Mouse (Mus musculus): ENCODE data around the gene Erc2. TPM values are rescaled to one million over a fixed set of nuclear protein-coding genes. Genes with fewer than 3 reads are reported as not detected.

Gene Erc2
- total and polyA plus RNA-seq, 3 experiments, result not detected

GRCm38 (mm10) chr14:27956801-27957200 lies 334.6 kb downstream of the Erc2 start:
- H3K4me2 ChIP-seq (ENCODE audit: insufficient read depth, low read depth, poor library complexity, severe bottlenecking), result no peak overlapping the region
- in situ Hi-C loops (cut with MboI; ENCODE audit: low pct_ligation_motif_present, low pct_unique_long_range_greater_than_20kb, low sequenced_read_pairs), result no loop called here

GRCm38 (mm10) chr14:27973701-27974100 lies 351.5 kb downstream of the Erc2 start:
- Histone ChIP-seq H3K79me2 (replicated peaks; ENCODE audit: control insufficient read depth, extremely low read depth, insufficient read depth, poor library complexity, severe bottlenecking) (no peaks in the 10 kb centered on the region), H3K36me3 (replicated peaks in 1 of 2; ENCODE audit: control insufficient read depth in 1 of 2, insufficient read depth in 1 of 2, low read length in 1 of 2) (no peaks in the 10 kb centered on the region), H3K4me3 (replicated peaks in 1 of 3; ENCODE audit: low read depth in 2 of 3, low read length in 2 of 3, poor library complexity in 1 of 3) (no peak overlapping the region), H3K9me3 (replicated peaks; ENCODE audit: low read length) (no peaks in the 10 kb centered on the region), H3K4me2 (ENCODE audit: insufficient read depth, low read depth, poor library complexity, severe bottlenecking) (no peak overlapping the region), H3K9ac (ENCODE audit: insufficient read depth, low read depth) (no peak overlapping the region), H3K4me1 (ENCODE audit: control insufficient read depth in 1 of 2, insufficient read depth in 2 of 2) (peaks cover 0 to 5% of the 10 kb centered on the region in 2 experiments; a peak in 1 of 4 replicates), H3K27me3 (replicated peaks) (no peaks in the 10 kb centered on the region), H3K27ac (ENCODE audit: insufficient read depth, low read depth) (no peak overlapping the region)
- in situ Hi-C loops (cut with MboI; ENCODE audit: low pct_ligation_motif_present, low pct_unique_long_range_greater_than_20kb, low sequenced_read_pairs), result no loop called here
- dilution Hi-C loops (cut with MboI; ENCODE audit: extremely low pct_ligation_motif_present, extremely low pct_unique_long_range_greater_than_20kb, low sequenced_read_pairs), result no loop called here
- TF ChIP-seq ZC3H11A (IDR thresholded peaks at IDR 0.05; ENCODE audit: low read depth, low read length) (no peak), RAD21 (IDR thresholded peaks at IDR 0.05; ENCODE audit: low read depth, low read length) (no peak), USF1 (IDR thresholded peaks at IDR 0.05; ENCODE audit: low read depth, low read length) (no peak), IRF4 (IDR thresholded peaks at IDR 0.05; ENCODE audit: low read depth, low read length) (no peak), JUND (conservative IDR thresholded peaks at IDR 0.05; ENCODE audit: low read depth, low read length) (no peak), BHLHE40 (IDR thresholded peaks at IDR 0.05; ENCODE audit: low read depth, low read length) (no peak), TBP (conservative IDR thresholded peaks at IDR 0.05; ENCODE audit: low read depth, low read length) (no peak), EP300 (IDR thresholded peaks at IDR 0.05; ENCODE audit: low read length) (no peak), POLR2A (IDR thresholded peaks at IDR 0.05; ENCODE audit: low read depth, low read length) (no peak)
- DNase-seq (ENCODE audit: extremely low read depth), result no peak

More at GRCm38 (mm10) chr14:27956801-27957200, 334.6 kb downstream of the Erc2 start:
- no peak for DNase-seq (ENCODE audit: extremely low read depth)
- Histone ChIP-seq H3K27me3 (replicated peaks) (no peaks in the 10 kb centered on the region), H3K9ac (ENCODE audit: insufficient read depth, low read depth) (no peak overlapping the region), H3K4me3 (replicated peaks in 1 of 3; ENCODE audit: low read depth in 2 of 3, low read length in 2 of 3, poor library complexity in 1 of 3) (no peak overlapping the region), H3K36me3 (replicated peaks in 1 of 2; ENCODE audit: control insufficient read depth in 1 of 2, insufficient read depth in 1 of 2, low read length in 1 of 2) (no peaks in the 10 kb centered on the region), H3K27ac (ENCODE audit: insufficient read depth, low read depth) (no peak overlapping the region), H3K9me3 (replicated peaks; ENCODE audit: low read length) (no peaks in the 10 kb centered on the region), H3K79me2 (replicated peaks; ENCODE audit: control insufficient read depth, extremely low read depth, insufficient read depth, poor library complexity, severe bottlenecking) (no peaks in the 10 kb centered on the region), H3K4me1 (ENCODE audit: control insufficient read depth in 1 of 2, insufficient read depth in 2 of 2) (no peaks in the 10 kb centered on the region)
- no peak for TF ChIP-seq TCF12 (IDR thresholded peaks at IDR 0.05; ENCODE audit: low read depth, low read length)
- TF ChIP-seq POLR2A (IDR thresholded peaks at IDR 0.05; ENCODE audit: low read depth, low read length), result no peak
- TF ChIP-seq JUN (IDR thresholded peaks at IDR 0.05; ENCODE audit: insufficient read depth, low read depth, low read length), result no peak
- TF ChIP-seq POLR2AphosphoS2 (IDR thresholded peaks at IDR 0.05; ENCODE audit: low read depth, low read length), result no peak
- no peak for TF ChIP-seq RCOR1 (conservative IDR thresholded peaks at IDR 0.05; ENCODE audit: low read depth, low read length)
- TF ChIP-seq IRF4 (IDR thresholded peaks at IDR 0.05; ENCODE audit: low read depth, low read length), result no peak
- no peak for TF ChIP-seq KAT2A (IDR thresholded peaks at IDR 0.05; ENCODE audit: insufficient replicate concordance, low read length)
- TF ChIP-seq TBP (conservative IDR thresholded peaks at IDR 0.05; ENCODE audit: low read depth, low read length), result no peak
- TF ChIP-seq ZNF384 (IDR thresholded peaks at IDR 0.05; ENCODE audit: low read depth, low read length), result no peak
- TF ChIP-seq GABPA (IDR thresholded peaks at IDR 0.05; ENCODE audit: insufficient replicate concordance, low read depth, low read length), result no peak
- no peak for TF ChIP-seq MYC (IDR thresholded peaks at IDR 0.05; ENCODE audit: low read depth, low read length)
- no peak for TF ChIP-seq ZKSCAN1 (IDR thresholded peaks at IDR 0.05; ENCODE audit: borderline replicate concordance, low read depth, low read length)
- dilution Hi-C loops (cut with MboI; ENCODE audit: extremely low pct_ligation_motif_present, extremely low pct_unique_long_range_greater_than_20kb, low sequenced_read_pairs), result no loop called here

All from CH12.LX (cell line).